Mouse (Mus musculus) heart, adult 2 months (tissue): ENCODE data around the gene Nup54.

Experiments
- CTCF ChIP-seq: fragments of 200-600 bp; IDR thresholded peaks from 2 replicates; pipeline ENCODE4 v1.8.1; 2022; ENCODE audit warnings: antibody characterized with exemption, mild to moderate bottlenecking, moderate library complexity
- POLR2A ChIP-seq: fragments of 200-500 bp; IDR thresholded peaks from 2 replicates; pipeline ENCODE4 v1.6.1; 2011; ENCODE audit warnings: mild to moderate bottlenecking, low read depth, low read length, control low read depth; ENCODE audit not compliant: insufficient read depth

GRCm38 (mm10) chr5:92445016-92445415, 10.0 kb upstream of the Nup54 start:
- TF ChIP-seq CTCF: no peak
- no peak for TF ChIP-seq POLR2A
